Mouse (Mus musculus): Measurements from ENCODE around the gene Mrpl9. TPM values are rescaled to one million over a fixed set of nuclear protein-coding genes. Genes with fewer than 3 reads are reported as not detected.

Gene Mrpl9
- polyA plus RNA-seq, 1 experiment from 2014 or later = 66.0 TPM

DNA sequence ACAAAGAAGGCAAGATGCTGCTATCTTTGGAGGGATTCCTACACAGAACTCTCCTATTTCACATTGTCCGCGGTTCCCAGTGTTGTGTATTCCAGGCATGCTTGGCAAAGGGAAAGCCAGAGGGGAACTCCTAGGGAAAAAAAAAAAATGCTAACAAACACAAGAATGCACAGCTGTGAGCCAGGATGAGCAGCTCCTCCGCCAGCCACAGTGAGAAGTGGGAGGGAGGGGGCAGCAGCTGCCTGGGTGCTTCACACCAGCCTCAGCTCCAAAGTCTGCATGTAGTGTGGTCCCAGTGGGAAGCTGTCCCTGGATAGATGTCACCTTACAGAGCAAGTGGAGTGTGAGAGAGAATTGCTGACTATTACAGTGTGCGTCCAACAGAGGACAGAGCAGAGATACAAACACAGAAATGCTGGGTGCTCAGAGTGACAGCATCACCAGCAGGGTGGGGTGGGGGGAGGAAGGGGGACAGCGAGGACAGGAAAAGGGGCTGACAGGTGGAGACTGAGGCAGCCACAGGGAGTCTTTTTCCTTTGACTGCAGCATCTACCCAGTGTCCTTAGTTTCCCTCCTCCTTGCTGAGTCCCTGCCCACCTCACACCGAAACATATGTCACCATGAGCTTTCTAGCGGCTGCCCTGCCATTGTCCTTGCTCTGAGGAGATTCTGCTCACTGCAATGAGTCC is 38.6 kb upstream of the Mrpl9 start:
- peak; percentile 63 for ATAC-seq (ENCODE audit: insufficient read depth)
- no peak overlapping the region for H3K27ac ChIP-seq (ENCODE audit: low read depth)
- H3K4me2 ChIP-seq = no peak overlapping the region
- no peaks in the 10 kb centered on the region for H3K4me1 ChIP-seq (ENCODE audit: insufficient read depth)
- H3K4me3 ChIP-seq (ENCODE audit: low read depth, low read length) = no peak overlapping the region
- H3K9me3 ChIP-seq (ENCODE audit: low read depth, low read length) = no peaks in the 10 kb centered on the region
- 20% methylated on average over 7 of the region's 7 CpGs for WGBS
- peaks cover 20% of the 10 kb centered on the region; the same call in 1 of the 2 replicates for H3K27me3 ChIP-seq (ENCODE audit: insufficient read depth, low read length)
- peak; percentile 22 for DNase-seq
- H3K36me3 ChIP-seq (ENCODE audit: insufficient read depth) = no peaks in the 10 kb centered on the region
- H3K9ac ChIP-seq = no peak overlapping the region
- TF ChIP-seq CTCF (IDR thresholded peaks at IDR 0.05; ENCODE audit: low read depth) = no peak

DNA sequence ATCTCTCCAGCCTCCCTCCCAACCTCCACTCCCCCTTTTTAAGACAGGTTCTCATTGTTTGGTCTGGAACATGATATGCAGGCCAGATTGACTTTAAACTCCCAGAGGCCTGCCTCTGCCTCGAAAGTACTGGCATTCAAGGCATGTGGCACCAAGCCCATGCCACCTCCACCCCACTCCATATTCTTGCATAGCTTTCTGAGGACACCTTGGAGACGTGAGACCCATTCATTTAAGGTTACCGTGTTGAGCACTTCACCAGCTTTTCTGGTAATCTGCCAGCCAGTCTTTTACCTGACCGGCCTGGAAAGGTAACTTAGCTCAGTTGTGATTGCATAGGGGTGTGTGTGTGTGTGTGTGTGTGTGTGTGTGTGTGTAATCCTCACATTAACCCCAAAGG is 37.6 kb upstream of the Mrpl9 start:
- peak; percentile 64 for DNase-seq
- Histone ChIP-seq H3K27ac (ENCODE audit: low read depth) (no peak overlapping the region), H3K36me3 (ENCODE audit: insufficient read depth) (no peaks in the 10 kb centered on the region), H3K27me3 (ENCODE audit: insufficient read depth, low read length) (peaks cover 11% of the 10 kb centered on the region; the same call in 1 of the 2 replicates), H3K9ac (no peak overlapping the region), H3K4me2 (no peak overlapping the region), H3K9me3 (ENCODE audit: low read depth, low read length) (no peaks in the 10 kb centered on the region), H3K4me1 (ENCODE audit: insufficient read depth) (no peaks in the 10 kb centered on the region), H3K4me3 (ENCODE audit: low read depth, low read length) (no peak overlapping the region)
- no peak for TF ChIP-seq CTCF (IDR thresholded peaks at IDR 0.05; ENCODE audit: low read depth)
- WGBS = 43% methylated on average over 4 of the region's 4 CpGs
- peak; percentile 77 for ATAC-seq (ENCODE audit: insufficient read depth)

DNA sequence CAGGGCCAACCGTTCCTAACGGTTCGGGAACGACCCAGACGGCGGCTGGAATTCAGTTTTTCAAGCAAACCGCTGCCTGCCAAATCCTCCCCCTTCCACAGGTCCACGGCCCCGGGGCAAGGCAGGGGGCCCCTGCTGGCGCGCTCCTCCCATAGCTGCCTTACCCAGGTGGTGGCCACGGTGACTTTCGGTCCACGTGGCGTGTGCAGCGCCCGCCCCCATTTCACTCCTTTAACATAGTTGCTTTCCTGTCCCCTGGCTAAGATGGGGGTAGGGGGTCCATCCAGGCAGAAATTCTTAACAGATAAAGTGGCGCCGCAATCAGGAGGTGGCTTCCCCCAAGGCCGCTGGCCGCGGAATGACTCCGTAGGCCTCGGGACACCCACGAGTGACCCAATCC is 30.6 kb upstream of the Mrpl9 start:
- no peaks in the 10 kb centered on the region for H3K27me3 ChIP-seq (ENCODE audit: insufficient read depth, low read length)
- H3K4me1 ChIP-seq (ENCODE audit: insufficient read depth) = peaks cover 4% of the 10 kb centered on the region; the same call in 1 of the 2 replicates
- H3K9me3 ChIP-seq (ENCODE audit: low read depth, low read length) = no peaks in the 10 kb centered on the region
- 9% methylated on average over 25 of the region's 25 CpGs for WGBS
- H3K9ac ChIP-seq = peak overlapping the region; percentile 46; the same call in 1 of the 2 replicates
- DNase-seq = peak; percentile 2
- peak overlapping the region; percentile 87 for H3K4me2 ChIP-seq
- no peak overlapping the region for H3K27ac ChIP-seq (ENCODE audit: low read depth)
- peak overlapping the region; percentile 44 for H3K4me3 ChIP-seq (ENCODE audit: low read depth, low read length)
- no peak for TF ChIP-seq CTCF (IDR thresholded peaks at IDR 0.05; ENCODE audit: low read depth)
- H3K36me3 ChIP-seq (ENCODE audit: insufficient read depth) = no peaks in the 10 kb centered on the region
- ATAC-seq (ENCODE audit: insufficient read depth) = peak; percentile 29

DNA sequence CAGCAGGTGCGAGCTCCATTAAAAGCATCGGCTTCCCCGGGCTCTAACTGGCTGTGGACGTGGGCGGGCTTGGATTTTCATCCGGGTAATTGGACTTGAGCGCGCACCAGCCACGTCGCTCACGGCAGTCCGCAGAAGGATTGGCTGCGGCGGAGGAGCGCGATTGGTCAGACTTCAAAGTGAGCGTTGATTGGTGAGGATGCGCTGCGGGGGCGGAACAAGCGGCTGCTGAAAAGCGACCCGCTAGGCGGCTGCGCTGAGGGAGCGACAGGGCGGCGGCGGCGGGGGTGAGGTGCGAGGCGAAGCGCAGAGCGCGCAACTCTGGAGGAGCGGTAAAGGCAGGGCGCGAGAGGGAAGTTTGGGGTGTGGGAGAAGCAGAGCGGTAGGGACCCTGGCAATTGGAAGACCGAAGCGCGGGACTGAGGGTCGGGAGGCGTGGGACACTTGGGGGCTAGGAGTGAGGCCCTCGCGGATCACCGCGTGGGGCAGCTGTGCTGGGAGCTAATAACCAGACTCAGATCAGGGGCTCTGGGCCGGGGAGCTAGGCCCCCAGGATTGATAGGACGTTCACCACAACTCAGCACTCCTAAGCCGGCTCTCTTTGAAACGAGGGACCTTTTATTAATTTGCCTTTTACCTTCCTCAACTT is 30.0 kb upstream of the Mrpl9 start, which contains the start of gene Tdrkh:
Gene Tdrkh (plus strand): TSS at position 243 of the 649 bp plus-strand sequence.
- H3K27me3 ChIP-seq (ENCODE audit: insufficient read depth, low read length) = no peaks in the 10 kb centered on the region
- H3K9me3 ChIP-seq (ENCODE audit: low read depth, low read length) = no peaks in the 10 kb centered on the region
- H3K4me2 ChIP-seq = peak within 1 kb of the TSS; percentile 87
- DNase-seq (peak; percentile 98), ATAC-seq (ENCODE audit: insufficient read depth) (peak; percentile 100)
- peaks cover 4% of the 10 kb centered on the region; the same call in 1 of the 2 replicates for H3K4me1 ChIP-seq (ENCODE audit: insufficient read depth)
- 9% methylated on average over 52 of the region's 52 CpGs for WGBS
- H3K27ac ChIP-seq (ENCODE audit: low read depth) = no peak within 1 kb of the TSS
- peak; percentile 23; the same call in 1 of the 2 replicates for TF ChIP-seq CTCF (IDR thresholded peaks at IDR 0.05; ENCODE audit: low read depth)
- H3K9ac ChIP-seq = peak within 1 kb of the TSS; percentile 46
- H3K4me3 ChIP-seq (ENCODE audit: low read depth, low read length) = peak within 1 kb of the TSS; percentile 44
- no peaks in the 10 kb centered on the region for H3K36me3 ChIP-seq (ENCODE audit: insufficient read depth)

DNA sequence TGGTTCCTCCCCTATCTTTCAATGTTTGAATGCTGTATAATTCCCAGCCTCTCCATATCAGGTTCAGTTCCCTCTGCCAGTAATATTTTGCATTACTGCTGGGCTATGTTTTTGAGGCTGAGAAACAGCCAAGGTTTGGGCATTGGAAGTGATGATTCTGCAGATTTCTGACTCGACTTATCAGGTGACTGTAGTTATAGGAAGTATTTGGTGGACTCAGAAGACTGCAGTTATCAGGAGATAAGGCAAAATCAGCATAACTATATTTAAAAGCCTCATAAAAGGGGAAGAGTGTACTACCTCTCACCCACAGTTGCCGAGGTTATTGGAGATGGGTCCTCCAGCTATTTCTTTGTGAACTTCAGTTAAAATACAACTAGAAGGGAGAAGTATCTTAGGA is 12.1 kb upstream of the Mrpl9 start:
- TF ChIP-seq CTCF (IDR thresholded peaks at IDR 0.05; ENCODE audit: low read depth) = no peak
- ATAC-seq (ENCODE audit: insufficient read depth) (no peak), DNase-seq (no peak)
- no peak overlapping the region for H3K4me2 ChIP-seq
- no peaks in the 10 kb centered on the region for H3K36me3 ChIP-seq (ENCODE audit: insufficient read depth)
- H3K9me3 ChIP-seq (ENCODE audit: low read depth, low read length) = no peaks in the 10 kb centered on the region
- no peak overlapping the region for H3K9ac ChIP-seq
- 60% methylated on average over 2 of the region's 2 CpGs for WGBS
- H3K27me3 ChIP-seq (ENCODE audit: insufficient read depth, low read length) = no peaks in the 10 kb centered on the region
- H3K27ac ChIP-seq (ENCODE audit: low read depth) = no peak overlapping the region
- H3K4me3 ChIP-seq (ENCODE audit: low read depth, low read length) = no peak overlapping the region
- H3K4me1 ChIP-seq (ENCODE audit: insufficient read depth) = no peaks in the 10 kb centered on the region

DNA sequence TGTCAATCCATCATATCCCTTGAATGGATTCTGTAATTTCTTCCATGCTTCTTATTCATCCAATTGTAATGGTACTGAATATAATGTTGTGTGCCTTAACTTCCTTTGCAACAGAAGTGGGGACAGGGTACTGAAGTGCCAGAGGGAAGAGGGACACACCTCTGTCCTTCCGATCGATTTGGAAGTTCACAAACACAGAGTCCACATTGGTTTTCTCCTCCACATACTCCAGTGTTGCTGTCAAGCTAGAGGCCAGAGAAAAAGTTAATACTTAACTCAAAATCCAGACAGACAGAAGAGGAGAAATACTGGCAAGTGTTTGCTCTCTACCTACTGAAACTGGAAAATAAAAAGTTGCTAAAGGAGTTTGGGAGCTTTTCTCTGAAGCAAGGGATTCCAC is 8.8 kb upstream of the Mrpl9 start:
- no peak for ATAC-seq (ENCODE audit: insufficient read depth)

DNA sequence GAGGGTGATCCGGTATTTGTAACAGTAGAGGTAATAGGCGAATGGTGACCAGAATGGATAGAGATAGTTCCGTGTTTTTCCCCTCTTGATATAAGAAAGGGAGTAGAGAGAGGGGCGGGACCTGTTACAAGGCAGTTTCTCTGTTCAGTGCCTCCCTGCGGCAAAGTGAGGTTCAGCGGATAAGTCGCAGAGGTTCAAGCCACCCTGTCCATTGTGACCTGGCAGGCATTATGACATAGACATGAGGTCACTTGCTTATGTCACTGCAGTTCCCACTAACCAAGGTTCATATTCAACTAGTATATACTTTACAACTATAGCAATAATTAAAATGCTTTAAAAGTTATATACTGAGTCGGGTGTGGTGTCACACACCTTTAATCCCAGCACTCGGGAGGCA is 6.7 kb upstream of the Mrpl9 start:
- TF ChIP-seq CTCF (IDR thresholded peaks at IDR 0.05; ENCODE audit: low read depth) = no peak
- H3K27ac ChIP-seq (ENCODE audit: low read depth) = no peak overlapping the region
- H3K4me2 ChIP-seq = no peak overlapping the region
- no peak for ATAC-seq (ENCODE audit: insufficient read depth)
- no peaks in the 10 kb centered on the region for H3K36me3 ChIP-seq (ENCODE audit: insufficient read depth)
- H3K9ac ChIP-seq = no peak overlapping the region
- no peak for DNase-seq
- no peak overlapping the region for H3K4me3 ChIP-seq (ENCODE audit: low read depth, low read length)
- H3K4me1 ChIP-seq (ENCODE audit: insufficient read depth) = no peaks in the 10 kb centered on the region
- H3K27me3 ChIP-seq (ENCODE audit: insufficient read depth, low read length) = no peaks in the 10 kb centered on the region
- 75% methylated on average over 9 of the region's 9 CpGs for WGBS
- H3K9me3 ChIP-seq (ENCODE audit: low read depth, low read length) = no peaks in the 10 kb centered on the region

More for the DNA sequence above, 8.8 kb upstream of the Mrpl9 start:
- TF ChIP-seq CTCF (IDR thresholded peaks at IDR 0.05; ENCODE audit: low read depth) = no peak
- Histone ChIP-seq H3K9me3 (ENCODE audit: low read depth, low read length) (no peaks in the 10 kb centered on the region), H3K27me3 (ENCODE audit: insufficient read depth, low read length) (no peaks in the 10 kb centered on the region), H3K4me1 (ENCODE audit: insufficient read depth) (no peaks in the 10 kb centered on the region), H3K36me3 (ENCODE audit: insufficient read depth) (no peaks in the 10 kb centered on the region), H3K9ac (no peak overlapping the region), H3K27ac (ENCODE audit: low read depth) (no peak overlapping the region), H3K4me3 (ENCODE audit: low read depth, low read length) (no peak overlapping the region), H3K4me2 (no peak overlapping the region)
- 75% methylated on average over 2 of the region's 2 CpGs for WGBS
- no peak for DNase-seq
